Mouse (Mus musculus) left cerebral cortex, postnatal 10 days (tissue): Measurements from ENCODE around the gene Zglp1. TPM values are rescaled to one million over a fixed set of nuclear protein-coding genes. Genes with fewer than 3 reads are reported as not detected.

Experiments used
- microRNA-seq: library from miRNA; unstranded; fragments of <30 nt; microRNA quantifications from one replicate; pipeline ENCODE4 v1.2.0, GENCODE M21; 2022
- total RNA-seq, 2 experiments: library from RNA; stranded (reverse); gene quantifications; 2 replicates each; pipeline ENCODE4 v1.2.3; 2021

The Zglp1 gene
- total RNA-seq, 2 experiments from 2014 or later = 0.97 TPM; not detected in 1

Small RNAs within 50 kb of the gene (microRNA-seq; reads per million reads assigned to microRNA genes)
- not detected for gene Mir1900
- 1.1 reads per million for gene Mir7082

Other genes with a start within 250 kb of the Zglp1 start
- gene Rdh8, start 248.6 kb downstream of the Zglp1 start, total RNA-seq = not detected
- gene A230050P20Rik, start 198.5 kb downstream of the Zglp1 start, total RNA-seq = 10 to 100 TPM; 48.8 to 50.5 TPM
- 1 to 10 TPM; 8.8 to 9.7 TPM for gene Angptl6, start 187.4 kb downstream of the Zglp1 start, total RNA-seq
- 10 to 100 TPM; 27.8 to 30.0 TPM for gene Ppan, start 178.9 kb downstream of the Zglp1 start, total RNA-seq
- gene Eif3g, start 168.5 kb downstream of the Zglp1 start, total RNA-seq = 100 to 1,000 TPM; 120 to 127 TPM
- gene Dnmt1, start 107.2 kb downstream of the Zglp1 start, total RNA-seq = 10 to 100 TPM; 51.1 to 54.7 TPM
- 1 to 10 TPM; 1.5 to 1.6 TPM for gene S1pr2, start 90.3 kb downstream of the Zglp1 start, total RNA-seq
- gene Mrpl4, start 64.4 kb downstream of the Zglp1 start, total RNA-seq = 10 to 100 TPM; 53.3 to 56.0 TPM
- gene Icam1, start 51.1 kb downstream of the Zglp1 start, total RNA-seq = 1 to 10 TPM; 3.1 to 3.3 TPM
- under 1 TPM in 1 of 2 experiments, not detected in 1; 0.63 TPM for gene Icam4, start 37.7 kb downstream of the Zglp1 start, total RNA-seq
- 100 to 1,000 TPM; 204 to 220 TPM for gene Icam5, start 35.0 kb downstream of the Zglp1 start, total RNA-seq
- 1 to 10 TPM in 1 of 2 experiments, not detected in 1; 1.1 TPM for gene Gm49373, start 6.0 kb upstream of the Zglp1 start, total RNA-seq
- 10 to 100 TPM; 48.1 to 53.0 TPM for gene Fdx1l, start 6.5 kb upstream of the Zglp1 start, total RNA-seq
- 1 to 10 TPM; 2.1 to 3.2 TPM for gene Gm38431, start 24.9 kb upstream of the Zglp1 start, total RNA-seq
- 10 to 100 TPM; 31.2 to 31.4 TPM for gene Raver1, start 24.9 kb upstream of the Zglp1 start, total RNA-seq
- gene Tyk2, start 64.2 kb upstream of the Zglp1 start, total RNA-seq = 10 to 100 TPM; 11.2 to 13.2 TPM
- 100 to 1,000 TPM; 127 to 129 TPM for gene Cdc37, start 82.9 kb upstream of the Zglp1 start, total RNA-seq
- gene Pde4a, start 98.6 kb upstream of the Zglp1 start, total RNA-seq = 10 to 100 TPM; 65.6 to 67.5 TPM
- gene Keap1, start 172.3 kb upstream of the Zglp1 start, total RNA-seq = 10 to 100 TPM; 47.9 to 50.8 TPM
- gene S1pr5, start 181.3 kb upstream of the Zglp1 start, total RNA-seq = 1 to 10 TPM; 2.2 to 2.3 TPM
- gene Atg4d, start 198.2 kb upstream of the Zglp1 start, total RNA-seq = 10 to 100 TPM; 29.7 to 33.9 TPM
- 10 to 100 TPM; 34.4 to 39.4 TPM for gene Kri1, start 220.9 kb upstream of the Zglp1 start, total RNA-seq
- 10 to 100 TPM; 66.6 to 73.9 TPM for gene Cdkn2d, start 224.3 kb upstream of the Zglp1 start, total RNA-seq
- gene Ap1m2, start 245.2 kb upstream of the Zglp1 start, total RNA-seq = 1 to 10 TPM; 1.1 to 1.9 TPM